Mouse (Mus musculus) liver, postnatal 0 days (tissue): ENCODE measurements at regions not wholly inside any gene's neighbourhood (a gene's known extent, or its start where the extent isn't known, plus 50 kb on each side); places are given as distances from the start of the nearest gene placed in this dataset.

ENCODE experiments used
- CTCF ChIP-seq: sonication (generic); IDR thresholded peaks from 2 replicates; pipeline ENCODE4 v1.5.1; 2016; ENCODE audit warnings: antibody characterized with exemption, low read depth
- EP300 ChIP-seq: IDR thresholded peaks from 2 replicates; pipeline ENCODE4 v1.6.1; 2016; ENCODE audit warnings: antibody characterized with exemption, low read depth, mild to moderate bottlenecking

GRCm38 (mm10) chr16:50519610-50520009, 71.3 kb downstream of the Ccdc54 start:
- TF ChIP-seq CTCF = no peak
- no peak for TF ChIP-seq EP300
